Mouse (Mus musculus): ENCODE data around the gene Adgrg2.

GRCm38 (mm10) chrX:160455686-160456085 lies 65.2 kb downstream of the Adgrg2 start:
- no peak for TF ChIP-seq HCFC1 (IDR thresholded peaks at IDR 0.05; ENCODE audit: borderline replicate concordance, insufficient read depth, low read length)
- TF ChIP-seq ZC3H11A (IDR thresholded peaks at IDR 0.05; ENCODE audit: borderline replicate concordance, low read depth, low read length): no peak

All from ES-E14 (cell line).